Mouse (Mus musculus): ENCODE measurements at regions not wholly inside any gene's neighbourhood (a gene's known extent, or its start where the extent isn't known, plus 50 kb on each side); places are given as distances from the start of the nearest gene placed in this dataset.

- DNase-seq (ENCODE audit: low spot score), result no peak
- intact Hi-C loops (cut with DNase I), result no loop called here
Observed at GRCm38 (mm10) chr8:76514132-76514531, 385.1 kb upstream of the Nr3c2 start.

GRCm38 (mm10) chr8:76538806-76539480 lies 360.3 kb upstream of the Nr3c2 start:
- no peak for DNase-seq (ENCODE audit: low spot score)
- intact Hi-C loops (cut with DNase I), result no loop called here

DNA sequence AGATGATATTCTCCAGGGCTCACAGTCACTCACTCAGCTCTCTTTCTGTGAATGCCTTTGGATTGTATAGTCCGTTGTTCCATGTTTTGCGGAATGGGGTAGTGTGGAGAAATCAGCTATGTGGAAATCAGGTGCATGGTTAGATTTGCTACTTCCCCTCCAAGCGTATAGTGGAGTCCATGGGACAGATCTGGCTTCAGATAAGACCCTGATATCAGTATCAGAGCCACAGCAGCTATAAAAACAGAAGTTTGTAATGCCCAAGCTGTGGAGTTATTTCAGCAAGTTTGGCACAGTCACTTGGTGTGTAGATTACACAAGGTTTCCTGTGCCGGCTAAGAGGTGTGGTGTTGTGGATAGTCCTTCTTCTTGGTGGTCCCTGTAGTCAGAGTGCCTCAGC lies 359.6 kb upstream of the Nr3c2 start:
- intact Hi-C loops (cut with DNase I), result no loop called here
- no peak for DNase-seq (ENCODE audit: low spot score)

DNA sequence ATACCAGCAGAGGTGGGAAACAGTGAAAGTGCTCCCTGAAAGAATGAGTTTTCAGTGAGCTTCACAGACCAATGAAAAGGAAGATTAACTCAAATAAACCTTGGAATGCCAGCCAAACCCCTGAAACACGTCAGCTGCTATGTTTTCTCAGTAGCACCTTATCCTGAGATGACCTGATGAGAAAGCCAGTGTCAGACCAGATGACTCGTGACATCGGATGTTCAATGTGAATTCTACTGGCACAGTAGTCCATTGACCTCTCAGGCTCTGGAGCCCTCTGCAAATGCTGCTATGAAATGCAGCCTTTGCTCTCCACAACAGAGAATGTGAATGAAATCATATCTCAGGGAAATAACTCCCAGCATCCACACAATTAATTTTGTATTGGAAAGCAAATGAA lies 358.6 kb upstream of the Nr3c2 start:
- DNase-seq (ENCODE audit: low spot score), result no peak
- intact Hi-C loops (cut with DNase I), result no loop called here

DNA sequence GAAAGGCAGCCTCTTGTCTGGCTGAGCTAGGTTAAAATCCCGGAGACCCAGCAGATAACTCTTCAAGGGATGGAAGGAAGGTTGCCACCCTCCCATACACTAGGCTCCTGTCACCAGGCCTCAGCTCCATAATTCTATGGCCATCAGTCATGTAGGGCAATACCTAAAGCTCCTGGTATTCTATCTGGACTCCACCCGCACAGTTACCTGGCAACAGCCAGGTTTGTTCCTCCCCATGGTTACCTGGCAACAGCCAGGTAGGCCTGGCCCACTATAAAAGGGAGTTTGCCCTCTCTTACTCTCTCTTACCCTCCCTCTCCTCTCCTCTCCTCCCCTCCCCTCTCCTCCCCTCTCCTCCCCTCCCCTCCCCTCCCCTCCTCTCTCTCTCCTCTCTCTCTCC lies 347.6 kb upstream of the Nr3c2 start:
- intact Hi-C loops (cut with DNase I), result no loop called here
- DNase-seq (ENCODE audit: low spot score), result no peak

DNA sequence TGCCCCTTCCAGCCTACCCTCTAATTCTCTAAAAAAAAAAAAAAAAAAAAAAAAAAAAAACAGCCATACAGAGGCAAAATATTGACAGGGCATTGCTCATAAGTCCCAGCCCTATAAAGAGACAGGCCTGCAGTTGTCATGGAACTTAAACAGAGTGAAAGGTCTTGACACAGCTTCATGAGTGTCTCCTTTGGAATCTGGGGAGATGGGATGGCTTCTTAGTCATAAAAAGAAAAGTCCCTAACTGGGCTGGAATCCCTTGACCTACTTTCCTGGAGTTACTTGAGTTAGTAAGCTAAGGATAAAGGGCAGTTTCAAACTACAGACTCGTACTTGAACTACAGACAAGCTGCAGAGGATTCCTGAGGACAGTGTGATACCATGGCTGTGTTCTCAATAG lies 297.7 kb upstream of the Nr3c2 start:
- DNase-seq (ENCODE audit: low spot score), result no peak
- intact Hi-C loops (cut with DNase I), result no loop called here

GRCm38 (mm10) chr8:76618721-76619120 lies 280.5 kb upstream of the Nr3c2 start:
- no peak for DNase-seq (ENCODE audit: low spot score)
- intact Hi-C loops (cut with DNase I), result no loop called here

GRCm38 (mm10) chr8:76620853-76621252 lies 278.4 kb upstream of the Nr3c2 start:
- intact Hi-C loops (cut with DNase I), result no loop called here
- DNase-seq (ENCODE audit: low spot score), result no peak

DNA sequence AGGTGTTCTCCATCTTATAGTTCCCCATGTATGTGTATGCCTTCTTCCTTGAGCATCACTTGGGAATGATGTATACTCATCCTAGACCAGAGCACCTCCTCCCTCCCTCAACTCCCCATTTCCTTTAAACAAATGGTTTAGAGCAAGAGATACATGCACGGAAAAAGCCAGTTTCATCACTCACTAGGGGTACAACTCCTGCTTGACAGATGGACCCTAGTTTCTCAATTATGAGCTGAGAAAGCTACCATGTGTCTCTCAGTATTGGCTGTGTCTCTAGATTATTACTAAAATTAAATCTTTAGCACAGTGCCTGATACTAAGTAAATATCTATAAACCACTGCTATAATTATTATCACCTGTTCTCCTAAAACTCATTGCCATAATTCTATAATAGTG lies 266.2 kb upstream of the Nr3c2 start:
- DNase-seq (ENCODE audit: low spot score), result no peak
- intact Hi-C loops (cut with DNase I), result no loop called here
